Mouse (Mus musculus): ENCODE data around the gene Zfp958. TPM values are rescaled to one million over a fixed set of nuclear protein-coding genes. Genes with fewer than 3 reads are reported as not detected.

Gene Zfp958
- 22.2 TPM for polyA plus RNA-seq (2017; shearing (Covaris generic))

DNA sequence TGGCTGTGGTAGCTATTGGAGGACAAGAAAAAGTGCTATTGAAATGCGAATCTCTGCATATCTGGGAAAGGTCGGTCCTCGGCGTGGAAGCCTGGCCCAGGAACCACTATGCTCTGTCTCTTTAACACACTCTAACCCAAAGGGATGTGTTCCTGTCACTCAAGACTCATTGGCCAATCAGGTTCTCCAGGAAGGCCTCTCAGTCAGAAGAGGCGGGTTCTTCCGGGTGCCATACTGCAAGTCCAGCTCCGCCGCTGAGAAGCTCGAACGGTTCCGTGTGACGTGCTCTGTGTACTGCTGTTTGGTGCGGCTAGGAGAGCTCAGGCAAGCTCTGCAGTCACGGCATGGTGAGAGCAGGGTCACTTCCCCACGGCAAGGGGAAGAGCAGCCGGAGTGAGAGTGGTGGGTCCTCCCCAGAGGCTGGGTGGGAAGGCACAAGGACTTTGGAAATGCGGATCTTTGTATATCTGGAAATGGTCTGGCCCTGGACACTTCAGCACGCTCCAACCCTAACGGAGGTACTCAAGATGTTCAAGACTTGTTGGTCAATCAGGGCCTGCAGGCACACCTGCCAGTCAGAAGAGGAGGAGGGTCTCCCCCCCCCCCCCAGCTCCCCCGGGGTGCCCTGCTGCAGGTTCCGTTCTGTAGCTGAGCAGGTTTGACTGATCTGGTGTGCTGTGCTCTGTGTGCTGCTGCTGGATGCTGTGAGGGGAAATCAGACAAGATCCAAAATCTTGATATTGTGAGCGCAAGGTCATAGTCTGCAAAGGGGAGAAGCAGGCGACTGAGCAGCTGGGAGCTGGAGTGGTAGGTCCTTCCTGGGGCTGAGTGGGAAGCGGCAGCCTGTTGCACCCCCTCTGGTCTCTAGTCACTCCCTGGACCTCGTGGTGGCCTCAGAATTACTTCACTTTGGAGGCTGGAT is at the start of gene Zfp958:
Gene Zfp958, plus strand, starts transcription at position 236 of the 922 bp plus-strand sequence.

Other genes starting within 250 kb of the Zfp958 start
- gene Cers4, start 120.1 kb upstream of the Zfp958 start, polyA plus RNA-seq (2017; shearing (Covaris generic)), result 54.1 TPM
- gene Shcbp1, start 166.4 kb downstream of the Zfp958 start, polyA plus RNA-seq (2017; shearing (Covaris generic)), result 2.9 TPM

Data from CD4-positive, CD25-positive, alpha-beta regulatory T cell (primary cell).